Mouse (Mus musculus) cerebellum, adult 2 months (tissue): ENCODE data around the gene Arhgap24.

Source experiments
- CTCF ChIP-seq: fragments of 200-500 bp; IDR thresholded peaks from 2 replicates; pipeline ENCODE4 v1.5.1; 2011; ENCODE audit warnings: low read depth, mild to moderate bottlenecking, control low read depth, low read length, moderate library complexity, borderline replicate concordance; ENCODE audit not compliant: insufficient read depth
- POLR2A ChIP-seq: fragments of 200-500 bp; IDR thresholded peaks from 2 replicates; pipeline ENCODE4 v1.6.1; 2011; ENCODE audit warnings: low read length, control low read depth, borderline replicate concordance; ENCODE audit not compliant: insufficient read depth

- TF ChIP-seq CTCF: no peak
- no peak for TF ChIP-seq POLR2A
These were observed 275.8 kb downstream of the Arhgap24 start for GRCm38 (mm10) chr5:102757040-102757439.
